ENCODE assay signal across 8 mouse cellular contexts in genomic region chr11:104131756-104132155, GRCm38 (mm10). TPM values are rescaled to one million over a fixed set of nuclear protein-coding genes. Genes with fewer than 3 reads are reported as not detected.
DNase-seq lines count a peak whose midpoint lies in the region; ATAC-seq and TF ChIP-seq lines count a peak whose summit lies in the region.

No protein-coding gene starts in this region.

- H3K4me3 ChIP-seq in heart, adult 2 months: no peak overlapping the region
- peak overlapping the region; percentile 61 for H3K4me3 ChIP-seq in neural tube, embryonic 13.5 days

- H3K9ac ChIP-seq in heart, adult 2 months (ENCODE audit: low read depth, low read length): no peak overlapping the region
- peak overlapping the region; percentile 81 for H3K9ac ChIP-seq in neural tube, embryonic 13.5 days

- no peaks in the 10 kb centered on the region for H3K79me2 ChIP-seq in heart, adult 2 months (replicated peaks; ENCODE audit: control insufficient read depth, insufficient read depth, low read length)

- H3K4me2 ChIP-seq in neural tube, embryonic 13.5 days: peak overlapping the region; percentile 93

- no peaks in the 10 kb centered on the region for H3K4me1 ChIP-seq in heart, adult 2 months (ENCODE audit: control insufficient read depth, insufficient read depth, low read length)
- H3K4me1 ChIP-seq in neural tube, embryonic 13.5 days (replicated peaks): peaks cover 25% of the 10 kb centered on the region

- no peaks in the 10 kb centered on the region for H3K36me3 ChIP-seq in heart, adult 2 months (ENCODE audit: control insufficient read depth, insufficient read depth, low read length)
- H3K36me3 ChIP-seq in neural tube, embryonic 13.5 days: no peaks in the 10 kb centered on the region

- H3K9me3 ChIP-seq in neural tube, embryonic 13.5 days: no peaks in the 10 kb centered on the region

- WGBS in heart, adult 2 months: 2% methylated on average over 21 of the region's 21 CpGs
- under 1% methylated on average over 21 of the region's 21 CpGs for WGBS in neural tube, embryonic 13.5 days

- peak; percentile 56 for ATAC-seq in neural tube, embryonic 13.5 days (ENCODE audit: low read depth)
- no peak for ATAC-seq in erythroid progenitor cell, adult 5-6 weeks (replicated peaks; ENCODE audit: low FRiP score, poor library complexity, severe bottlenecking)

- no peak for TF ChIP-seq EP300 in heart, adult 2 months (IDR thresholded peaks at IDR 0.05; ENCODE audit: insufficient read depth, low read depth, low read length)

- DNase-seq in heart, adult 2 months: no peak
- no peak for DNase-seq in heart, adult 11 months
- peak; percentile 91 for DNase-seq in ZHBTc4 (ENCODE audit: low read depth, low spot score)
- peak; percentile 43 for DNase-seq in embryo, embryonic 11.5 days (ENCODE audit: low read depth, low spot score)
- DNase-seq in heart, postnatal 14 days: peak; percentile 9 to 10
- peak; percentile 40 to 67 for DNase-seq in left cerebral cortex, postnatal 36 days (ENCODE audit: low spot score in 2 of 2)

- TF ChIP-seq POLR2A in heart, adult 2 months (IDR thresholded peaks at IDR 0.05; ENCODE audit: insufficient read depth, low read depth, low read length): no peak

- intact Hi-C loops in heart, adult 2 months (cut with DNase I): no loop called here
- intact Hi-C loops in heart, postnatal 14 days (cut with DNase I): no loop called here
- intact Hi-C loops in left cerebral cortex, postnatal 36 days (cut with DNase I): loop anchor here (5.0 kb wide), 1 partner anchor 36 kb away; no protein-coding TSS in a partner anchor

- peaks cover 17% of the 10 kb centered on the region for H3K27me3 ChIP-seq in heart, adult 2 months (ENCODE audit: control insufficient read depth, insufficient read depth, low read length)
- peaks cover 77% of the 10 kb centered on the region for H3K27me3 ChIP-seq in neural tube, embryonic 13.5 days

- TF ChIP-seq CTCF in heart, adult 2 months (IDR thresholded peaks at IDR 0.05): peak; percentile 45

- no peak overlapping the region for H3K27ac ChIP-seq in heart, adult 2 months
- H3K27ac ChIP-seq in neural tube, embryonic 13.5 days (replicated peaks): no peak overlapping the region

RNA-seq across cellular contexts. Expression of gene Crhr1, which starts 0.9 kb away (rescaled TPM):
- total RNA-seq in heart, adult 2 months (2021): not detected
- not detected in 2 replicates for polyA plus RNA-seq in heart, adult 2 months (2012; rRNA removed)
- total RNA-seq in heart, postnatal 14 days (2021): not detected
- total RNA-seq in left cerebral cortex, postnatal 36 days (2021): 10 to 100 TPM; 29.9 to 31.5 TPM
- 3.7 and 3.9 TPM in 2 replicates for polyA plus RNA-seq in neural tube, embryonic 13.5 days (2015; fragmentation: Nextera tagmentation; extraction: Ambion mirVana)
- total RNA-seq in erythroid progenitor cell, adult 5-6 weeks (2015; ENCODE audit: low replicate concordance): not detected in 2 replicates
- not detected in 2 replicates for total RNA-seq in erythroid progenitor cell, adult 5-6 weeks (2017; ENCODE audit: low replicate concordance)

RNA-seq across cellular contexts. Expression of gene Sppl2c, which starts 54.4 kb away (rescaled TPM):
- not detected for total RNA-seq in heart, adult 2 months (2021)
- polyA plus RNA-seq in heart, adult 2 months (2012; rRNA removed): 0.23 and 0.33 TPM in 2 replicates
- not detected for total RNA-seq in heart, postnatal 14 days (2021)
- total RNA-seq in left cerebral cortex, postnatal 36 days (2021): not detected
- polyA plus RNA-seq in neural tube, embryonic 13.5 days (2015; fragmentation: Nextera tagmentation; extraction: Ambion mirVana): not detected in 2 replicates
- not detected in 2 replicates for total RNA-seq in erythroid progenitor cell, adult 5-6 weeks (2015; ENCODE audit: low replicate concordance)
- total RNA-seq in erythroid progenitor cell, adult 5-6 weeks (2017; ENCODE audit: low replicate concordance): not detected in 2 replicates

Comparison
In these comparisons a context has a peak if more than half of its experiments do, and no peak if none do; other contexts are left out.
1. DNase-seq: peak in ZHBTc4 (single experiment), embryo, embryonic 11.5 days (single experiment), heart, postnatal 14 days (2 of 2) and left cerebral cortex, postnatal 36 days (2 of 2); none in heart, adult 2 months (0 of 2) and heart, adult 11 months (single experiment).
2. RNA of gene Crhr1, which starts 0.9 kb away (total RNA-seq): 29.9 to 31.5 TPM in left cerebral cortex, postnatal 36 days; not detected in heart, adult 2 months, not detected in heart, postnatal 14 days and not detected in erythroid progenitor cell, adult 5-6 weeks; every median in the first group is over 10 times any median in the second.